Mouse (Mus musculus): ENCODE measurements at regions not wholly inside any gene's neighbourhood (a gene's known extent, or its start where the extent isn't known, plus 50 kb on each side); places are given as distances from the start of the nearest gene placed in this dataset.

GRCm38 (mm10) chr11:117046636-117047035, 68.3 kb upstream of the Sec14l1 start:
- TF ChIP-seq POLR2A (IDR thresholded peaks at IDR 0.05; ENCODE audit: borderline replicate concordance, insufficient read depth, low read length), result no peak
- TF ChIP-seq CTCF (IDR thresholded peaks at IDR 0.05; ENCODE audit: borderline replicate concordance, insufficient read depth, low read depth, low read length), result no peak; the same call in 1 of the 2 replicates

All from cerebellum, adult 2 months (tissue).